Mouse (Mus musculus): ENCODE results near the gene Ror2. TPM values are rescaled to one million over a fixed set of nuclear protein-coding genes. Genes with fewer than 3 reads are reported as not detected.

The Ror2 gene
- polyA plus RNA-seq, 1 experiment: 2.0 TPM

- Histone ChIP-seq H3K27ac (ENCODE audit: control insufficient read depth, insufficient read depth, low read depth, low read length) (no peak overlapping the region), H3K4me1 (ENCODE audit: control insufficient read depth, insufficient read depth, low read length) (peaks cover 16% of the 10 kb centered on the region), H3K36me3 (ENCODE audit: control insufficient read depth, insufficient read depth, low read length) (no peaks in the 10 kb centered on the region), H3K4me3 (ENCODE audit: control insufficient read depth, low read depth, low read length) (peak overlapping the region; percentile 19), H3K27me3 (ENCODE audit: control insufficient read depth, insufficient read depth, low read length) (no peaks in the 10 kb centered on the region)
- TF ChIP-seq CTCF (IDR thresholded peaks at IDR 0.05; ENCODE audit: control insufficient read depth, insufficient read depth, insufficient replicate concordance, low read depth, low read length): no peak
- TF ChIP-seq POLR2A (IDR thresholded peaks at IDR 0.05; ENCODE audit: control insufficient read depth, low read depth, low read length): no peak
Observed at GRCm38 (mm10) chr13:53178171-53178570, 107.8 kb downstream of the Ror2 start.

GRCm38 (mm10) chr13:53177424-53177718 lies 108.6 kb downstream of the Ror2 start:
- Histone ChIP-seq H3K4me1 (ENCODE audit: control insufficient read depth, insufficient read depth, low read length) (peaks cover 16% of the 10 kb centered on the region), H3K36me3 (ENCODE audit: control insufficient read depth, insufficient read depth, low read length) (no peaks in the 10 kb centered on the region), H3K27me3 (ENCODE audit: control insufficient read depth, insufficient read depth, low read length) (no peaks in the 10 kb centered on the region), H3K27ac (ENCODE audit: control insufficient read depth, insufficient read depth, low read depth, low read length) (peak overlapping the region; percentile 40; the same call in 1 of the 2 replicates), H3K4me3 (ENCODE audit: control insufficient read depth, low read depth, low read length) (no peak overlapping the region)
- TF ChIP-seq POLR2A (IDR thresholded peaks at IDR 0.05; ENCODE audit: control insufficient read depth, low read depth, low read length): no peak
- no peak for TF ChIP-seq CTCF (IDR thresholded peaks at IDR 0.05; ENCODE audit: control insufficient read depth, insufficient read depth, insufficient replicate concordance, low read depth, low read length)

DNA sequence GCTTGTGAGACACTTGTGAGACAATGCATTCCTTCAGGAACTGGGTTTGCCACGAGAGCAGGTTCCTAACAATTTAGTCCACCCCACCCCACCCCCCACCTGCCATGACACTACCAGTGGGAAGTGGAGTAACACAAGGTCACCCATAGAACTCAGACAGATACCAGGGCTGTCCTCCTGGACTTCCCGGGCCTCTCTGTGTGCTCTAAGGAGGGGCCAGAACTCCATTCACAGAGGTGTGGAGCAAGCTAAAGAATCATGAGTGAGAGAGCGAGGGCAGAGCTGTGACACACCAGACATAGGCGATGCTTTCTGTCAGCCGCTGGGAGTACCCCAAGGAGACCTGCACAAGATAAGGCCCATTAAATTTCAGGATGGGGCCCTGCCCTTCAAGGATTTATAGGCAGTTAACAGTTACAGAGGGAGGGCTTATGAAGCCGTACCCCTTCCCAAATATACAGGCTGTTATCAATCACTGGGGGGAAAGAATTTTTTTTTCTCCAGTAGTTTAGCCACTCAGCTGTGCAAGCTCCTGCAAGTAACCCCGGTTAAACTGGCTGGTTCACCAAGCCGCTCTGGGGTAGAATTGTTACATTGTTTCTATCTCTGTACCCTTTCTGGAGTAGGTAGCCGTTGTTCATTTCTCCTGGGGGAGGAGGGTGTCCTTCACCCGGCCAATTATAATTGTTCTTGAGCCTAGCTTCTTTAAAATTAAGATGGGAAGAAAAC lies 109.1 kb downstream of the Ror2 start:
- H3K4me3 ChIP-seq (ENCODE audit: control insufficient read depth, low read depth, low read length): peak overlapping the region; percentile 1
- peaks cover 16% of the 10 kb centered on the region for H3K4me1 ChIP-seq (ENCODE audit: control insufficient read depth, insufficient read depth, low read length)
- H3K27ac ChIP-seq (ENCODE audit: control insufficient read depth, insufficient read depth, low read depth, low read length): peak overlapping the region; percentile 40; the same call in 1 of the 2 replicates
- no peak for TF ChIP-seq POLR2A (IDR thresholded peaks at IDR 0.05; ENCODE audit: control insufficient read depth, low read depth, low read length)
- TF ChIP-seq CTCF (IDR thresholded peaks at IDR 0.05; ENCODE audit: control insufficient read depth, insufficient read depth, insufficient replicate concordance, low read depth, low read length): no peak
- H3K27me3 ChIP-seq (ENCODE audit: control insufficient read depth, insufficient read depth, low read length): no peaks in the 10 kb centered on the region
- no peaks in the 10 kb centered on the region for H3K36me3 ChIP-seq (ENCODE audit: control insufficient read depth, insufficient read depth, low read length)

GRCm38 (mm10) chr13:53175041-53175440 lies 110.9 kb downstream of the Ror2 start:
- H3K4me3 ChIP-seq (ENCODE audit: control insufficient read depth, low read depth, low read length): no peak overlapping the region
- no peak for TF ChIP-seq CTCF (IDR thresholded peaks at IDR 0.05; ENCODE audit: control insufficient read depth, insufficient read depth, insufficient replicate concordance, low read depth, low read length)
- no peak for TF ChIP-seq POLR2A (IDR thresholded peaks at IDR 0.05; ENCODE audit: control insufficient read depth, low read depth, low read length)
- no peaks in the 10 kb centered on the region for H3K36me3 ChIP-seq (ENCODE audit: control insufficient read depth, insufficient read depth, low read length)
- no peak overlapping the region for H3K27ac ChIP-seq (ENCODE audit: control insufficient read depth, insufficient read depth, low read depth, low read length)
- H3K27me3 ChIP-seq (ENCODE audit: control insufficient read depth, insufficient read depth, low read length): no peaks in the 10 kb centered on the region
- H3K4me1 ChIP-seq (ENCODE audit: control insufficient read depth, insufficient read depth, low read length): peaks cover 16% of the 10 kb centered on the region

DNA sequence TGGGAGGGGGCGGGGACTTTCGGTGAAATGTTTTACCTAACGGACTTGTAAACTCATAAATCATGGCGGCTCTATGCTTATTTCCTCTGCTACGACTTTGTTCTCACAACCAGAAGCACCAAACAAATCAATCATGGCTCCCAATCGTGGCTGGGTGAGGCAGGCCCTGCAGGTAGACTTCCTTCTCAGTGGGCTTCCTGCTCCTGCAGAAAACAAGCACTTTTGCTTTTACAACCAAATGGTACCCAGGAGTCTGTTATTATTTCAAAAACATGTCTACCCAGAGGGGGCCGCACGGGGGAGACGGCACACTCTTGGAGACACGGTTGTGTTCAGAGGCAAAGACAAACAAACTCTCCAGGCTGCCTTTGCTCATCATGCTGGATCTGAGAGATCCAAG lies 122.3 kb downstream of the Ror2 start:
- no peaks in the 10 kb centered on the region for H3K27me3 ChIP-seq (ENCODE audit: control insufficient read depth, insufficient read depth, low read length)
- H3K4me3 ChIP-seq (ENCODE audit: control insufficient read depth, low read depth, low read length): no peak overlapping the region
- no peak for TF ChIP-seq POLR2A (IDR thresholded peaks at IDR 0.05; ENCODE audit: control insufficient read depth, low read depth, low read length)
- H3K27ac ChIP-seq (ENCODE audit: control insufficient read depth, insufficient read depth, low read depth, low read length): no peak overlapping the region
- H3K36me3 ChIP-seq (ENCODE audit: control insufficient read depth, insufficient read depth, low read length): no peaks in the 10 kb centered on the region
- peaks cover 2% of the 10 kb centered on the region; the same call in 1 of the 2 replicates for H3K4me1 ChIP-seq (ENCODE audit: control insufficient read depth, insufficient read depth, low read length)

- Histone ChIP-seq H3K4me1 (ENCODE audit: control insufficient read depth, insufficient read depth, low read length) (no peaks in the 10 kb centered on the region), H3K27me3 (ENCODE audit: control insufficient read depth, insufficient read depth, low read length) (no peaks in the 10 kb centered on the region), H3K27ac (ENCODE audit: control insufficient read depth, insufficient read depth, low read depth, low read length) (no peak overlapping the region), H3K36me3 (ENCODE audit: control insufficient read depth, insufficient read depth, low read length) (no peaks in the 10 kb centered on the region), H3K4me3 (ENCODE audit: control insufficient read depth, low read depth, low read length) (no peak overlapping the region)
- no peak for TF ChIP-seq CTCF (IDR thresholded peaks at IDR 0.05; ENCODE audit: control insufficient read depth, insufficient read depth, insufficient replicate concordance, low read depth, low read length)
- no peak for TF ChIP-seq POLR2A (IDR thresholded peaks at IDR 0.05; ENCODE audit: control insufficient read depth, low read depth, low read length)
Observed at GRCm38 (mm10) chr13:53163060-53163459, 122.9 kb downstream of the Ror2 start.

GRCm38 (mm10) chr13:53159501-53159900 lies 126.4 kb downstream of the Ror2 start:
- Histone ChIP-seq H3K27ac (ENCODE audit: control insufficient read depth, insufficient read depth, low read depth, low read length) (no peak overlapping the region), H3K36me3 (ENCODE audit: control insufficient read depth, insufficient read depth, low read length) (no peaks in the 10 kb centered on the region), H3K4me1 (ENCODE audit: control insufficient read depth, insufficient read depth, low read length) (no peaks in the 10 kb centered on the region), H3K4me3 (ENCODE audit: control insufficient read depth, low read depth, low read length) (no peak overlapping the region), H3K27me3 (ENCODE audit: control insufficient read depth, insufficient read depth, low read length) (no peaks in the 10 kb centered on the region)
- TF ChIP-seq CTCF (IDR thresholded peaks at IDR 0.05; ENCODE audit: control insufficient read depth, insufficient read depth, insufficient replicate concordance, low read depth, low read length) (no peak), POLR2A (IDR thresholded peaks at IDR 0.05; ENCODE audit: control insufficient read depth, low read depth, low read length) (no peak)
